Mouse (Mus musculus) heart, embryonic 13.5 days (tissue): ENCODE results near the gene Nup93. TPM values are rescaled to one million over a fixed set of nuclear protein-coding genes. Genes with fewer than 3 reads are reported as not detected.

ENCODE experiments used
- ATAC-seq: fragments of 200-750 bp; cut with Nextera tagmentation; 2 replicates; pipeline ENCODE4 v1.8.0; 2017; ENCODE audit warnings: moderate TSS enrichment; ENCODE audit not compliant: insufficient number of reproducible peaks, low FRiP score, low TSS enrichment; ENCODE audit errors: extremely low read depth
- H3K27ac ChIP-seq: fragments of 300-500 bp; sonication (generic); replicated peaks from 2 replicates; pipeline ENCODE4 v1.5.1; 2015; ENCODE audit warnings: moderate library complexity, mild to moderate bottlenecking, inconsistent platforms
- H3K27me3 ChIP-seq: fragments of 300-500 bp; sonication (generic); replicated peaks from 2 replicates; pipeline ENCODE4 v1.6.1; 2015; ENCODE audit warnings: mild to moderate bottlenecking, inconsistent platforms
- H3K36me3 ChIP-seq: fragments of 300-500 bp; sonication (generic); 2 replicates; pipeline ENCODE4 v1.6.1; 2015; ENCODE audit warnings: mild to moderate bottlenecking, inconsistent platforms
- H3K4me1 ChIP-seq: fragments of 300-500 bp; sonication (generic); 2 replicates; pipeline ENCODE4 v1.6.1; 2015; ENCODE audit warnings: inconsistent platforms
- H3K4me2 ChIP-seq: fragments of 300-500 bp; sonication (generic); 2 replicates; pipeline ENCODE4 v1.6.1; 2015; ENCODE audit warnings: inconsistent platforms, mild to moderate bottlenecking, moderate library complexity
- H3K4me3 ChIP-seq: fragments of 300-500 bp; sonication (generic); 2 replicates; pipeline ENCODE4 v1.5.1; 2015; ENCODE audit warnings: moderate library complexity, mild to moderate bottlenecking, inconsistent platforms
- H3K9ac ChIP-seq: fragments of 300-500 bp; sonication (generic); 2 replicates; pipeline ENCODE4 v1.6.1; 2015; ENCODE audit warnings: inconsistent platforms, mild to moderate bottlenecking, moderate library complexity
- H3K9me3 ChIP-seq: fragments of 300-500 bp; sonication (generic); 2 replicates; pipeline ENCODE4 v1.6.1; 2016; ENCODE audit warnings: inconsistent platforms
- WGBS: fragments of 180-500 bp; shearing (Covaris S2); methylation state at CpG from one replicate; pipeline ENCODE4 v1.1.7; 2015; ENCODE audit warnings: mixed read lengths; 5-methylcytosine and 5-hydroxymethylcytosine counted together
- polyA plus RNA-seq: library from polyadenylated mRNA; unstranded; fragments of >200 nt; fragmentation: Nextera tagmentation; extraction: Ambion mirVana; gene quantifications from 2 replicates; pipeline ENCODE4 v1.2.1, GENCODE M21; 2015

Nup93 gene
- polyA plus RNA-seq, 1 experiment from 2014 or later = 58.0 TPM

DNA sequence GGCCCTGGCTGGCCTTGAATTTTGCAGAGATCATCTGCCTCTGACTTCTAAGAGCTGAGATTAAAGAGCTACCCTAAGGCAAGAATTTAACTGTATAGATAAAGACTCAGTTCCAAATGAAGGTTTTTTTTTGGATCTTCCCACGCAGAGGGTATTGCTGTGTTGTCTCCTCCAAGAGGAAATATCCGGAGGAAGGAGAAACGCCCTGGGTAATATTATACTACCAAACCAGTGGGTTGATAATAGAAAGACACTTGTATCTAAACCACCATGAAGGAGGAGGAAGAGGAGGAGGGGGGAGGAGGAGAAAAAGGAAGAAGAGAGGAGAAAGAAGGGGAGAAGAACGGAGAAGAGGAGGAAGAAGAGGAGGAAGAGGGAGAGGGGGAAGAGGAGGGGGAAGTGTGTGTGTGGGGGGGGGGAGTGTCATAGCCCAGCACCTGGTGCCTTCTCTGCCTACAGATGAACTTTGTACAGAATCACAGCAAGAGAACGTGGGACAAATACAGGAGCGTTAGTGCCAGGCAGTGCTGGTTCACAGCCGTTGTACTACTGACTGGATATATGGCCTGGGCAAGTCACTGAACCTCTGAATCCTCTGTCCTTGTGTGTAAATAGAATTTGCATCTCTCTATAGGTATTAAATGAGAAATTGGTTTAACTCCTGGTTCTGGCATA, 36.5 kb upstream of the Nup93 start:
- peaks cover 31% of the 10 kb centered on the region for H3K4me1 ChIP-seq
- ATAC-seq = no peak
- no peak overlapping the region for H3K4me3 ChIP-seq
- no peak overlapping the region for H3K27ac ChIP-seq
- no peaks in the 10 kb centered on the region for H3K9me3 ChIP-seq
- H3K27me3 ChIP-seq = peaks cover 96% of the 10 kb centered on the region
- 65% methylated on average over 7 of the region's 7 CpGs for WGBS
- no peak overlapping the region for H3K9ac ChIP-seq
- peak overlapping the region; percentile 87; the same call in 1 of the 2 replicates for H3K4me2 ChIP-seq
- no peaks in the 10 kb centered on the region for H3K36me3 ChIP-seq

GRCm38 (mm10) chr8:94178857-94179712, 35.3 kb upstream of the Nup93 start, which contains the start of gene Mt1:
Gene Mt1 (plus strand): TSS chr8:94179082.
- H3K9ac ChIP-seq = peak within 1 kb of the TSS; percentile 85
- peaks cover 34% of the 10 kb centered on the region for H3K4me1 ChIP-seq
- ATAC-seq = peak; percentile 80
- H3K27ac ChIP-seq = peak within 1 kb of the TSS; percentile 68
- peak within 1 kb of the TSS; percentile 87 for H3K4me2 ChIP-seq
- H3K9me3 ChIP-seq = no peaks in the 10 kb centered on the region
- peaks cover 96% of the 10 kb centered on the region for H3K27me3 ChIP-seq
- H3K36me3 ChIP-seq = no peaks in the 10 kb centered on the region
- H3K4me3 ChIP-seq = peak within 1 kb of the TSS; percentile 65
- under 1% methylated on average over 50 of the region's 50 CpGs for WGBS

GRCm38 (mm10) chr8:94179713-94180560, 34.4 kb upstream of the Nup93 start:
- ATAC-seq = peak; percentile 30; the same call in 1 of the 2 replicates
- peaks cover 96% of the 10 kb centered on the region for H3K27me3 ChIP-seq
- peak overlapping the region; percentile 85 for H3K9ac ChIP-seq
- H3K9me3 ChIP-seq = no peaks in the 10 kb centered on the region
- H3K4me1 ChIP-seq = peaks cover 39% of the 10 kb centered on the region
- H3K36me3 ChIP-seq = no peaks in the 10 kb centered on the region
- 7% methylated on average over 25 of the region's 25 CpGs for WGBS
- H3K27ac ChIP-seq = peak overlapping the region; percentile 68
- peak overlapping the region; percentile 87 for H3K4me2 ChIP-seq
- peak overlapping the region; percentile 65 for H3K4me3 ChIP-seq

- Histone ChIP-seq H3K9ac (peak overlapping the region; percentile 85; the same call in 1 of the 2 replicates), H3K36me3 (no peaks in the 10 kb centered on the region), H3K4me3 (peak overlapping the region; percentile 65), H3K27me3 (peaks cover 96% of the 10 kb centered on the region), H3K4me1 (peaks cover 39% of the 10 kb centered on the region), H3K9me3 (no peaks in the 10 kb centered on the region), H3K4me2 (peak overlapping the region; percentile 87), H3K27ac (0 out of 2 replicates have a peak overlapping the region, but pooled peaks have one; percentile 68)
- ATAC-seq = no peak
- WGBS = 70% methylated on average over 1 of the region's 1 CpGs
Measured at GRCm38 (mm10) chr8:94180561-94180908, 33.8 kb upstream of the Nup93 start.

- Histone ChIP-seq H3K4me2 (peak overlapping the region; percentile 73), H3K4me1 (peaks cover 52% of the 10 kb centered on the region), H3K9me3 (no peaks in the 10 kb centered on the region), H3K36me3 (no peaks in the 10 kb centered on the region), H3K4me3 (peak overlapping the region; percentile 45), H3K27ac (0 out of 2 replicates have a peak overlapping the region, but pooled peaks have one; percentile 36), H3K9ac (no peak overlapping the region), H3K27me3 (peaks cover 96% of the 10 kb centered on the region)
- ATAC-seq = no peak
- WGBS = 61% methylated on average over 13 of the region's 13 CpGs
Measured at GRCm38 (mm10) chr8:94182055-94182929, 32.1 kb upstream of the Nup93 start.

GRCm38 (mm10) chr8:94183117-94183516, 31.2 kb upstream of the Nup93 start:
- Histone ChIP-seq H3K9me3 (no peaks in the 10 kb centered on the region), H3K27ac (0 out of 2 replicates have a peak overlapping the region, but pooled peaks have one; percentile 36), H3K27me3 (peaks cover 96% of the 10 kb centered on the region), H3K4me2 (peak overlapping the region; percentile 73), H3K9ac (peak overlapping the region; percentile 73), H3K4me1 (peaks cover 57% of the 10 kb centered on the region), H3K36me3 (no peaks in the 10 kb centered on the region), H3K4me3 (peak overlapping the region; percentile 45)
- ATAC-seq = peak; percentile 59
- under 1% methylated on average over 16 of the region's 16 CpGs for WGBS

DNA sequence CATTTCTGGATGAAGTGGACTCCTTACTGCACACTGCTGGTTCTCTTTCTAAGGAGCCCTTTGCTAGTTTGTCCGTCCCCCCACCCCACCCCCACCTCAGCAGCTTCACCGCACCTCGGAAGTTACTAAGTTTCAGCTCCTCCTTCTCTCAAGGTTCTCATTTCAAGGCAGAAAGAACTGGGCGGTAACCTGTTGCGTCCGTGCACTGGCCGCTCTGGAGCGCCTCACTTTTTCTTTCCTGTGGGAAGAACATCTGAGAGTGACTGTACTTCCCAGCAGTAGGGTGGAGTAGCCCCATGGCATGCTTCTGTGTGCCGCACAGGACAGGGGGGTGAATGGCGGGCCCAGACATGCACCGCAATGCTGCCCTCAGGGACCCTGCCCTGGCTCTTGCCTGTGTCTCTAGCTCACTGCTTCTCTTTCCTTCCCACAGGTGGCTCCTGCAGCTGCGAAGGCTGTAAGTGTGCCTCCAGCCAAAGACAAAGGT, 30.0 kb upstream of the Nup93 start:
- WGBS = 30% methylated on average over 12 of the region's 12 CpGs
- Histone ChIP-seq H3K36me3 (no peaks in the 10 kb centered on the region), H3K9me3 (no peaks in the 10 kb centered on the region), H3K4me3 (no peak overlapping the region), H3K4me1 (peaks cover 54% of the 10 kb centered on the region), H3K9ac (no peak overlapping the region), H3K4me2 (peak overlapping the region; percentile 28), H3K27ac (no peak overlapping the region), H3K27me3 (peaks cover 91% of the 10 kb centered on the region)
- no peak for ATAC-seq

DNA sequence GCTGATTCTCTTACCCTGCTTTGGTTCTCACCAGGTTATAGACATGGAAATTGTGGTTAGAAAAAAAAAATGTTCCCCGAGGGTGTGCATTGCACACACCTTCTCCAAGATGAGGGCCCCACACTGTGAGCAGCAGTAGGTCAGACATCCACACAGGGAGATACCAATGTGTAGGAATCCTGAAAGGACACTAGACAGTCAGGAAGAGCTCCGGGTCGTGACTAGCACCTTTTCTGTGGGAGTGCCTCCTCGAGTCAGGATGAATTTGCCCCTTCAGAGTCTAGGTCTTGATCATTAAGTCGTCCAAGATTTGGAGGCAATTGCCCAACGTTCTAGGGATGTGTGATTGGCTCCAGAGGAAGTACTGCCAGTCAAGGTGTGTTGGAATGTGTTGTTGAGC, 28.6 kb upstream of the Nup93 start:
- Histone ChIP-seq H3K4me1 (peaks cover 50% of the 10 kb centered on the region), H3K4me3 (no peak overlapping the region), H3K9ac (no peak overlapping the region), H3K27me3 (peaks cover 77% of the 10 kb centered on the region), H3K4me2 (peak overlapping the region; percentile 65; the same call in 1 of the 2 replicates), H3K27ac (no peak overlapping the region), H3K9me3 (no peaks in the 10 kb centered on the region), H3K36me3 (no peaks in the 10 kb centered on the region)
- no peak for ATAC-seq
- 58% methylated on average over 6 of the region's 6 CpGs for WGBS

- 5% methylated on average over 17 of the region's 17 CpGs for WGBS
- Histone ChIP-seq H3K27ac (no peak overlapping the region), H3K27me3 (peaks cover 72% of the 10 kb centered on the region), H3K4me1 (peaks cover 54% of the 10 kb centered on the region), H3K4me2 (peak overlapping the region; percentile 65), H3K9me3 (no peaks in the 10 kb centered on the region), H3K9ac (peak overlapping the region; percentile 61; the same call in 1 of the 2 replicates), H3K4me3 (peak overlapping the region; percentile 31; the same call in 1 of the 2 replicates), H3K36me3 (no peaks in the 10 kb centered on the region)
- peak; percentile 69 for ATAC-seq
Measured at GRCm38 (mm10) chr8:94186542-94186941, 27.8 kb upstream of the Nup93 start.
